Mouse (Mus musculus): ENCODE data around the gene Fam189a2. TPM values are rescaled to one million over a fixed set of nuclear protein-coding genes. Genes with fewer than 3 reads are reported as not detected.

Fam189a2 gene
- polyA plus RNA-seq (2012; rRNA removed) = 14.0 and 17.8 TPM in 2 replicates

DNA sequence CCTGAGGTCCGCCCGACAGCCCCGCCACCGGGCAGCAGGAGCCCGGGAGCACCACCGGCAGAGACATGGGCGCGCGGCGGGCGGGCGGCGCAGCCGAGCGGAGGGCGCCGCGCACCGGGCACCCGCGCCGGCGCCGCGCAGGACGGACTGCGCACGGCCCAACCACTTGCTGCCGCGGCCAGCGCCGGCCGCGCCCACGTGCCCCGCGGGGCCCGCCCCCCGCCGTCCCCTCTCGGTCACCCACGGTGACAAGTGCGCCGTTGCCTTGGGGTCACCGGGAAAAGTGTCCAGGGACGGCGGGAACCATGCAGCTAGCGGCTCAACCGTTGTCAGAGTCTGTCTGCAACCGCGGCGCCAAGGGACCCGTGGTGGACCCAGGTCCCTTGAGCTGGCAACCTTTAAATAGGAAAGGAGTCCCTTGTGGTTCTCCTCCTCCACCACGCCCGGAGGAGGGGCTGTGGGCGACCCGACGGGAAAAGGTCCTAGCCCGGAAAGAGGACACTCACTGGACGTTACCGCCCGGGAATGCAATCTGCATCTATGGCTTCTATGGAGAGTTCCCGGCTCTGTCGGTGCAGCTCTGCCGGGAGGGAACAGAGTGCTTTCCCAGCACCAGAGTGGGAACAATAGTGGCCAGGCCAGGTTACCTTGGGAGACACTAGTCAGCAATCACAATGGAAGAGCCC lies at the start of gene Fam189a2:
Gene Fam189a2 (minus strand): TSS at position 149 of the 686 bp plus-strand sequence.

Other genes with a start within 250 kb of the Fam189a2 start
- 9.7 TPM in 2 replicates for gene Tjp2, start 194.0 kb upstream of the Fam189a2 start, polyA plus RNA-seq (2012; rRNA removed)
- 19.0 and 20.8 TPM in 2 replicates for gene Fxn, start 249.6 kb upstream of the Fam189a2 start, polyA plus RNA-seq (2012; rRNA removed)